Mouse (Mus musculus): ENCODE measurements around the gene Pygl.

Gene Pygl

DNA sequence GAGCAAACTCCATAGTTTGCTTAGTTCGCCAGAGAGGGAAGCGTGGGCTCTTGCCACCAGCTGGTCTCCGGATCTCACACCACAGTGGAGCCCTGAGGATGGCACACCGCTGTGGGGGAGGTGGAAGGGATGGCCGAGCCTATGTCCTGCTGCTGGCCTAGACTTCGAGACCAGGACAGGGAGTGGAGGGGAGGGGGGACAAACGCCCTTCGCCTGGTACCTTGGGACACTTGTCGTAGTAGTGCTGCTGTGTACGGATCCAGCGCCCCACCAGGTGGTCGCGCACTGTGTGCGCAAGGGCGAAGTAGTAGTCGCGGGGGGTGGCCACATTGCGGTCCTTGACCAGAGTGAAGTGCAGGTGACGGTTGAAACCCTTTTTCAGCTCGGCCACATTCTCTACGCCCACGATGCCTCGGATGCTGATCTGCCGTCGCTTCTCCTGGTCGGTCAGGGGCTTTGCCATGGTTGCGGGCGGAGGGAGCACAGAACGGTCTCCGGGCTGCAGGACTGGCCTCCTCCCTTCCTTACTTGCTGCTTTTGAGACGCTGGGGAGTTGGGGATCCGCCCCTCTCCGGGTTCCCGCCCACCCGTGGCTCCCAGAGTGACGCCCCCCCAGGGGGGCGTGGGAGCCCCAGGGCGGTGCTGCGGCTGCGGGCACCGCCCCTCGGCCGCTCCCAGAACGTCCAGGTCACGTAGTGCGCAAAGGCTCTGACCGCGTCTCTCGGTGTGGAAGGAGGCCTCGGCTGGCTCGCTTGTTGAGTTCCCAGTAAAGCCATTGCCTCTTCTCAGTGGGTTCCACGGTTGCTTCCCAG, 4.0 kb downstream of the Pygl start:
- 4% methylated on average over 52 of the region's 52 CpGs for WGBS

DNA sequence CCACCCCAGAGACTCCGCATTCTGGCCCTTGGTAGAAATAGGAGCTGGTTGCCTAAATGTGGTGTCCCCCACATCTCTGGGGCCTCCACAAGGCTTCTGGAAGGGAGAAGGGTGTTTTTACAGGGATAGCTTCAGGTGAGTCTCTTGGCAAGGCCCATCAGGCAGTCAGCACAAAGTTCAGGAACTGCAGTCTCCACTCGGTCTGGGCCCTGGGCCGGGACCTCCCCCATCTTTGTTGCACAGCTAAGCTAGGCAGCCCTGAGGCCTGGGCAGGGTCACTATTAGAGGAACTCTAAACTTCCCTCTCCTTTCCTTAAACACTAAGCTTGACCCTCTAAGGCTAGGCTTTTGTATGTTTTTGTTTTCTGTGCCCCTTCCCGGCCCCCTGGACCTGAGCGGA, 4.6 kb downstream of the Pygl start:
- 51% methylated on average over 5 of the region's 5 CpGs for WGBS

DNA sequence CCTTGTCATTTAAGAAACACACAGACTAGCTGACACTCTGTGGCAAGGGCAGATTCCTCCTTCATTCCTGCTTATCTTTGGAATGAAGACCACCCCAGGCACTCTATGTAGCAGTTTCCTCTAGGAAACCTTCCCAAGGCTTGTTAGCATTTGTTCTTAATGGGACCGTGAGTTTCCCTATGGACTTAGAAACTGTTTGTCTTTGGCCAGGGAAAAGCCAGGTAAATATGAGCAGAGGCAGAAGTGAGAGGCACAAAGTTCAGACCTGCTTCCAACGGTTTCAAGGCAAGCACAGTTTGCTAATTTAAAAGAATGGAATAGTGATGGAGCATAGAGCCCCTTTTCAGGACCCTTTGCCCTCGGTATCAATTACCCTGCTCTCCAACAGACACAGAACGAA, 8.0 kb downstream of the Pygl start:
- 77% methylated on average over 4 of the region's 4 CpGs for WGBS

GRCm38 (mm10) chr12:70221425-70221824, 9.9 kb downstream of the Pygl start:
- 74% methylated on average over 5 of the region's 5 CpGs for WGBS

DNA sequence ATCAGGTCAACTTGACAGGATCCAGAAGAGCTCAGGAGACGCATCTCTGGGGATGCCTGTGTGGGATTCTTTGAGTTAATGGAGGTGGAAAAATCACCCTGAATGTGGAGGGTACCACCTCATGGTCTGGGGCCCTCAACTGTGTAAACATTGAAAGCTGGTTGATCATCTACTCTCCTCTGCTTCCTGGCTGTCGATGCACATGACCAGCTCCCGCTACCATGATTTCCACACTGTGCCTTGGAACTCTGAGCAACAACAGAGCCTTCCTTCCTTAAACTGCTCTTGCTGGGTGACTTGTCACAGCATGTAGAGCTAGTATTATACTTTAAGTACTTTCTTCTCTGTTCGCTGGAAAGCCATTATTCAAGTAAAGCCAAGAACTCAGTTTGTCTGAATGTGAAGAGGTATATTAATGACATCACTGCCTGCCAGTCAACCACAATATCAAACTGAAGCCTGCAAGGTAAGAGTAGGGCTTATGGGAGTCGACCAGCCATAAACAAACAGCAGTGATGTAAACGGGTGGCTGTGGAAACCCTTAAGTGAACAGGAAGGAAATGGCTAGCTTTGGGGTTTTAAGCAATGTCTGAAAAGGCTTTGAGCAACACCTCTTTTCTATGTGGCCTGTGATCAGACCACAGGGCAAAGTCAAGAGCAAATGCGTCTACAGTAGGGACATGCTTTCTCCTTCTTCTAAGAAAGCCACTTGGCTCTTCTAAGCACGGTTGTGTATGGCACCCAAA, 12.3 kb downstream of the Pygl start:
- WGBS = 89% methylated on average over 8 of the region's 8 CpGs

GRCm38 (mm10) chr12:70216229-70216800, 15.0 kb downstream of the Pygl start:
- 54% methylated on average over 16 of the region's 16 CpGs for WGBS

- 96% methylated on average over 8 of the region's 8 CpGs for WGBS
Observed at GRCm38 (mm10) chr12:70214281-70214680, 17.0 kb downstream of the Pygl start.

DNA sequence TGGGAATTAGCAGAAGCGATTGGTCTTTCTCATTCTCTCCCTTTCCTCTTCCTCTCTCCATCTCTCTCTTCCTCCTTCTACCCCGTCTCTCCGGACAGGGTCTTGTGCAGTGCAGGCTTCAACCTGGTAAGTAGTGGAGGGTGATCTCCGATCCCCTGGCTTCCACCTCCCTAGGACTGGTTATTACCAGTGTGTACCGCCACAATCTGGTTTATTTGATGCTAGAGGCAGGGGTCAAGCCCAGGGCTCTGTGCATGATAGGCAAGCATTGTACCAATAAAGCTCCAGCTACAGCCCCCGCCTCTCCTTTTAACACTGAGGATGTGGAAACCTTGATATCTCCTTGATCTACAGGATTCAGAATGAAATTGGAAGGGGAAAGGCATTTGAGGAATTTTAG, 17.7 kb downstream of the Pygl start:
- 96% methylated on average over 6 of the region's 6 CpGs for WGBS

DNA sequence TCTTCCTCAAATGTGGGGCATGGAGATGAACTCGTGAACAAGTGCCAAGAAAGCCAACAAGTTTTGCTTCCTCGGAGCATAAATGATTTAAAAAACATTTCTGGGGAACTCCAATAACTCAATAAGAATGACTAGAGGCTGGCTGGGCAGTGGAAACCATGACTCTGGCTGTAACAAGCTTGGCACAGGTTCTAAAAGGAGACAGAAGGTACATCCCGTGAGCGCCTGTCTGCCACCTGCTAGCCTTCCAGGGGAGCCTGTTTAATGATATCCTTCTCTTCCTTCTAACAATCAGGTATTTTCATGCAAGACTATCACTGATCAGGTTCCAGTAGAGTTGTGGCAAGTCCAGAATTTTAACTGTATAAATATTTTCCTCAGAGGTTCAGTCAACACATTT, 18.8 kb downstream of the Pygl start:
- WGBS = 60% methylated on average over 4 of the region's 4 CpGs

DNA sequence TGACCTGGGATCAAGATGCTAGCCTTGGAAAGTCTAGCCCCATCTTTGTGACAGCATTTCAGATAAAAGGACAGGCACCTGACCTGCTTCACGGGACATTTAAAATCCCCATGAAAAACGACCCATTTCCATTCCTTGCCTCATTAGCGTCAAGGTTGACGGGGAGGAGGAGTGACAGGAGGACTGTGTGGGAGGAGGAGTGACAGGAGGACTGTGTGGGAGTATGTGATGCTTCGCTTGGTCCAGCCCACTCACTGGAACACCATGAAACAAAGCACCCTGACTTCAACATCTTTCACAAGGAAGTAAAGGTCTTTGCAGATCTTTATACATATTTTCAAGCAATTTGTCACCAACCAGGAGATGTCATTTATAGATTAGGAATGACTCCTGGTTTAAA, 23.1 kb downstream of the Pygl start:
- WGBS = 61% methylated on average over 5 of the region's 5 CpGs

DNA sequence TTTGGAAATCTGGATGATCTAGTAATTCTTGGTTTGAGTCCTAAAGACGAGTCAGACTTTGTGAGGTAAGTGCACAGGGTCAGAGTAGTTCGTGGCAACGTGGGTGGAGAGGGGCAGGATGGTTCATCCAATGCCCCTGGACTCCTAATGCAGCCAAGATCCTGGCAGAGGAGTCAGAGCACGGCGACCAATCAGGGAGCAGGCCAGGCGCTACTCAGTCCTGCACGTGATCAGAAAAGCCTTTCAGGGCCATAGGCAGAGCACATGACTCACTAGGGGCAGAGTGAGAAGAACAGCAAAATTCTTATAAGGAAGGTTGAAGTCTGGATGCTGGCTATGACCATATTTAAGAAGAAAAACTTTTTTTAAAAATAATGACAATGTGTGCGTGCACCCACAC, 26.9 kb downstream of the Pygl start:
- WGBS = 83% methylated on average over 8 of the region's 8 CpGs

- 87% methylated on average over 5 of the region's 5 CpGs for WGBS
Observed at GRCm38 (mm10) chr12:70201926-70202529, 29.3 kb downstream of the Pygl start.

GRCm38 (mm10) chr12:70196341-70196740, 34.9 kb downstream of the Pygl start:
- 68% methylated on average over 5 of the region's 5 CpGs for WGBS

- 97% methylated on average over 6 of the region's 6 CpGs for WGBS
Observed at GRCm38 (mm10) chr12:70195426-70195825, 35.9 kb downstream of the Pygl start.

DNA sequence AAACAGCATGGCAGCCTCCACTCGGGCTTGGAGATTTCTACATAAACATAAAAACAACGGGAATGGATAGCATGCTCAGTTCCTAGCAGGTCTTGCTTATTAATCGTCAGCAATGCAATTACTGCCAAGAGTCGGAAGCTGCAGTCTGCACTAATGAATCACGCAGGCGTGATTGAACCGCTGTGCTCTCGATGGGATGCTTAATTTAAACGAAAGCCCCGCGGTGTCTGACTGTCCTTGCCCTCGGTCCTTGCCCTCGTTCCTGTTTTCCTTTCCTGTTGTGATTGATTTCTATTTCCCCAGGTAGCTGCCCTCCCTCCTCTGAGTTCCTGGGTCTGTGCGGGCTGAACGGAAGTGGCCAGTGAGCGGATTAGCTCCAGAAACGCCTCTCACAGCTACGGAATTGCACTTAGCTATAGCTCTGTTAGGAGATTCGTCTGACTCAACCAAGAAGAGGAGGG, 39.0 kb downstream of the Pygl start:
- 6% methylated on average over 19 of the region's 19 CpGs for WGBS

- 74% methylated on average over 22 of the region's 22 CpGs for WGBS
Observed at GRCm38 (mm10) chr12:70184173-70184783, 47.0 kb downstream of the Pygl start.

- 89% methylated on average over 8 of the region's 8 CpGs for WGBS
Observed at GRCm38 (mm10) chr12:70183507-70183906, 47.8 kb downstream of the Pygl start.

GRCm38 (mm10) chr12:70169969-70170368, 61.3 kb downstream of the Pygl start:
- WGBS = 49% methylated on average over 1 of the region's 1 CpGs

GRCm38 (mm10) chr12:70167950-70168349, 63.3 kb downstream of the Pygl start:
- WGBS = 86% methylated on average over 4 of the region's 4 CpGs

- WGBS = 79% methylated on average over 3 of the region's 3 CpGs
Observed at GRCm38 (mm10) chr12:70164741-70165140, 66.5 kb downstream of the Pygl start.

DNA sequence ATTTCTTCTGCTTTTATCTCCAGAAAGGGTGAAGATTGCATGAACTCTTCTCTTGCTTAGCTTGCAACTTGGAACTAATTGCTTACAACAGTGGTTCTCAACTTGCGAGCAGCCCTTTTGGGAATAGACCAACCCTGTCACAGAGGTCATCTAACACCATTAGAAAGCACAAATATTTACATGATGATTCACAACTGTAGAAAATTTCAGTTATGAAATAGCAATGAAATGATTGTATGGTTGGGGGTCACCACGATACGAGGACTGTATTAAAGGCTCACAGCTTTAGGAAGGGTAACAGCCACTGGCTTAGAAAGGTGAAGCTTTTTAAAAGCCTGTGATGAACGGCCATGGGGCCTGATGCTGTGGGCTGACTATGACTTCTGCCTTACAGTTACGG, 70.2 kb downstream of the Pygl start:
- WGBS = 93% methylated on average over 5 of the region's 5 CpGs
